Mouse (Mus musculus): ENCODE data around the gene Hoxa10. TPM values are rescaled to one million over a fixed set of nuclear protein-coding genes. Genes with fewer than 3 reads are reported as not detected.

Hoxa10 gene
- polyA plus RNA-seq, 1 experiment from 2014 or later, result not detected

GRCm38 (mm10) chr6:52242801-52243332 is 2.2 kb upstream of the Hoxa10 start:
- Histone ChIP-seq H3K36me3 (ENCODE audit: control insufficient read depth, insufficient read depth, low read length) (no peaks in the 10 kb centered on the region), H3K4me2 (no peak overlapping the region), H3K9me3 (ENCODE audit: control insufficient read depth, low read length) (no peaks in the 10 kb centered on the region), H3K27ac (ENCODE audit: low read depth, low read length) (no peak overlapping the region), H3K4me1 (ENCODE audit: control insufficient read depth, insufficient read depth, low read length) (no peaks in the 10 kb centered on the region), H3K4me3 (ENCODE audit: low read depth, low read length) (no peak overlapping the region), H3K9ac (ENCODE audit: low read length) (no peak overlapping the region), H3K27me3 (ENCODE audit: control insufficient read depth, insufficient read depth, low read length) (peaks cover 98% of the 10 kb centered on the region)
- no peak for DNase-seq (ENCODE audit: low spot score, missing footprints)
- WGBS, result 3% methylated on average over 4 of the region's 4 CpGs
- ATAC-seq (ENCODE audit: low FRiP score), result no peak

DNA sequence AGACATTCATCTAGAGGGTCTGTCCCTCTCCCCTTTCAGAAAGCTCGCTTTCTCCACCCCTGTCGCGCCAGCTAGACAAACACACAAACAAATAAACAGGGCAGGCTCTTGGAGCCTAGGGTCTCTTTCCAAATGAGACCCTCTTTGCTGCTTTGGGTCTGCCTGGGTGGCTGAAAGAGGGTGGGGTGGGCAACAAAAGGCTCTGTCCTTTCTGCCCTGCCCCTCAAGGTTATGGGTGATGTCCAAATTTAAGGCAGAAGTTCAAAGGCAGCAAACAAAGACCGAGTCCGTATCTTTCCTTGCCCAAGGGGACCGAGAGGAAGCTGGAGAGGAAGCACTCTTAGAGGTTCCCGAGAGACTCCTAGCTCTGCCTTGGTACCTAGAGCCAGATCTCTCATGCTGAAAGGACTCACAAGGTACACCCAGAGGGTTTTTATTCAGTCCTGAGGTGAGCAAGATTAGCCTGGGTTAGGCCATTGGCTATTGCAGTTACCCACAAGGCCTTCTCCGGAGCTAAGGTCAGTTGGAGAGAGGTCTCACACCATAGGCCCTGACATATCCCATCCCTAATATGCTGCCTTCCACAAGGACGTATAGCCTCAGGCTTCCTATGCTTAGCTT is 457 bp upstream of the Hoxa10 start:
- H3K4me2 ChIP-seq, result no peak overlapping the region
- no peak for DNase-seq (ENCODE audit: low spot score, missing footprints)
- H3K36me3 ChIP-seq (ENCODE audit: control insufficient read depth, insufficient read depth, low read length), result no peaks in the 10 kb centered on the region
- no peak overlapping the region for H3K27ac ChIP-seq (ENCODE audit: low read depth, low read length)
- H3K4me1 ChIP-seq (ENCODE audit: control insufficient read depth, insufficient read depth, low read length), result no peaks in the 10 kb centered on the region
- 6% methylated on average over 9 of the region's 9 CpGs for WGBS
- no peak for ATAC-seq (ENCODE audit: low FRiP score)
- no peaks in the 10 kb centered on the region for H3K9me3 ChIP-seq (ENCODE audit: control insufficient read depth, low read length)
- H3K9ac ChIP-seq (ENCODE audit: low read length), result no peak overlapping the region
- no peak overlapping the region for H3K4me3 ChIP-seq (ENCODE audit: low read depth, low read length)
- peaks cover 98% of the 10 kb centered on the region for H3K27me3 ChIP-seq (ENCODE audit: control insufficient read depth, insufficient read depth, low read length)

- WGBS, result 3% methylated on average over 30 of the region's 30 CpGs
- Histone ChIP-seq H3K36me3 (ENCODE audit: control insufficient read depth, insufficient read depth, low read length) (no peaks in the 10 kb centered on the region), H3K4me3 (ENCODE audit: low read depth, low read length) (no peak overlapping the region), H3K9ac (ENCODE audit: low read length) (no peak overlapping the region), H3K27me3 (ENCODE audit: control insufficient read depth, insufficient read depth, low read length) (peaks cover 98% of the 10 kb centered on the region), H3K4me1 (ENCODE audit: control insufficient read depth, insufficient read depth, low read length) (no peaks in the 10 kb centered on the region), H3K27ac (ENCODE audit: low read depth, low read length) (no peak overlapping the region), H3K4me2 (no peak overlapping the region), H3K9me3 (ENCODE audit: control insufficient read depth, low read length) (no peaks in the 10 kb centered on the region)
- ATAC-seq (ENCODE audit: low FRiP score) (no peak), DNase-seq (ENCODE audit: low spot score, missing footprints) (no peak)
Measured at GRCm38 (mm10) chr6:52239625-52240388, 847 bp downstream of the Hoxa10 start.

GRCm38 (mm10) chr6:52238976-52239375 is 1.7 kb downstream of the Hoxa10 start:
- Histone ChIP-seq H3K36me3 (ENCODE audit: control insufficient read depth, insufficient read depth, low read length) (no peaks in the 10 kb centered on the region), H3K9ac (ENCODE audit: low read length) (no peak overlapping the region), H3K9me3 (ENCODE audit: control insufficient read depth, low read length) (no peaks in the 10 kb centered on the region), H3K27ac (ENCODE audit: low read depth, low read length) (no peak overlapping the region), H3K27me3 (ENCODE audit: control insufficient read depth, insufficient read depth, low read length) (peaks cover 99% of the 10 kb centered on the region), H3K4me2 (no peak overlapping the region), H3K4me1 (ENCODE audit: control insufficient read depth, insufficient read depth, low read length) (no peaks in the 10 kb centered on the region; the same call in 1 of the 2 replicates), H3K4me3 (ENCODE audit: low read depth, low read length) (no peak overlapping the region)
- DNase-seq (ENCODE audit: low spot score, missing footprints) (no peak), ATAC-seq (ENCODE audit: low FRiP score) (no peak)
- under 1% methylated on average over 7 of the region's 7 CpGs for WGBS

GRCm38 (mm10) chr6:52238155-52238545 is 2.5 kb downstream of the Hoxa10 start:
- DNase-seq (ENCODE audit: low spot score, missing footprints), result no peak
- H3K27me3 ChIP-seq (ENCODE audit: control insufficient read depth, insufficient read depth, low read length), result peaks cover 99% of the 10 kb centered on the region
- no peak overlapping the region for H3K4me2 ChIP-seq
- no peak for ATAC-seq (ENCODE audit: low FRiP score)
- whole genome bisulfite sequencing, result 2% methylated on average over 7 of the region's 7 CpGs
- no peaks in the 10 kb centered on the region; the same call in 1 of the 2 replicates for H3K4me1 ChIP-seq (ENCODE audit: control insufficient read depth, insufficient read depth, low read length)
- no peak overlapping the region for H3K9ac ChIP-seq (ENCODE audit: low read length)
- H3K9me3 ChIP-seq (ENCODE audit: control insufficient read depth, low read length), result no peaks in the 10 kb centered on the region
- no peaks in the 10 kb centered on the region for H3K36me3 ChIP-seq (ENCODE audit: control insufficient read depth, insufficient read depth, low read length)
- no peak overlapping the region for H3K4me3 ChIP-seq (ENCODE audit: low read depth, low read length)
- H3K27ac ChIP-seq (ENCODE audit: low read depth, low read length), result no peak overlapping the region

- H3K27ac ChIP-seq (ENCODE audit: low read depth, low read length), result no peak overlapping the region
- WGBS, result 8% methylated on average over 10 of the region's 10 CpGs
- ATAC-seq (ENCODE audit: low FRiP score), result no peak
Measured at GRCm38 (mm10) chr6:52237346-52238154, 3.1 kb downstream of the Hoxa10 start.

DNA sequence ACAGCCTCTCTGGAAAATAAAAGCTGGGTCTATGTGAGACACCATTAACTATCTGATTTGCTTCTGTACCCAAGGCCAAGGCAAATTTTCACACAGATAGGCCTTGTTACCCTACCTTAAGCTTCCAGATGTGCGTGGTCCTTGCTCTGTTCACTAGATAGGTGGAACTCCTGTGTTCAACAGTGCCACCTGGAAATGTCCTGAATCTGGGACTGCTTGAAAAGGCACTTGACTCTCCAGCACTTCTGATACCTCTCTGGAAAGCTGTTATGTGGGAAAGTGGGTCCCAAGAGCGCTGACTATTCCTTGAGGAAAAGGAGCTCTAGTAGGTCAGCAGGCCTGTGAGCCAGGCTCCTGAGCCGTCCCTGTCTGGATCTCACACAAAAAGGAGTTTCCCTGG is 3.8 kb downstream of the Hoxa10 start:
- Histone ChIP-seq H3K9me3 (ENCODE audit: control insufficient read depth, low read length) (no peaks in the 10 kb centered on the region), H3K36me3 (ENCODE audit: control insufficient read depth, insufficient read depth, low read length) (no peaks in the 10 kb centered on the region), H3K4me1 (ENCODE audit: control insufficient read depth, insufficient read depth, low read length) (no peaks in the 10 kb centered on the region; the same call in 1 of the 2 replicates), H3K4me2 (no peak overlapping the region), H3K27me3 (ENCODE audit: control insufficient read depth, insufficient read depth, low read length) (peaks cover 99% of the 10 kb centered on the region), H3K27ac (ENCODE audit: low read depth, low read length) (no peak overlapping the region), H3K9ac (ENCODE audit: low read length) (no peak overlapping the region), H3K4me3 (ENCODE audit: low read depth, low read length) (no peak overlapping the region)
- ATAC-seq (ENCODE audit: low FRiP score), result no peak
- WGBS, result 12% methylated on average over 3 of the region's 3 CpGs
- DNase-seq (ENCODE audit: low spot score, missing footprints), result no peak

More at GRCm38 (mm10) chr6:52237346-52238154, 3.1 kb downstream of the Hoxa10 start:
- Histone ChIP-seq H3K4me1 (ENCODE audit: control insufficient read depth, insufficient read depth, low read length) (no peaks in the 10 kb centered on the region; the same call in 1 of the 2 replicates), H3K4me3 (ENCODE audit: low read depth, low read length) (no peak overlapping the region), H3K4me2 (no peak overlapping the region), H3K9ac (ENCODE audit: low read length) (no peak overlapping the region), H3K36me3 (ENCODE audit: control insufficient read depth, insufficient read depth, low read length) (no peaks in the 10 kb centered on the region), H3K27me3 (ENCODE audit: control insufficient read depth, insufficient read depth, low read length) (peaks cover 99% of the 10 kb centered on the region), H3K9me3 (ENCODE audit: control insufficient read depth, low read length) (no peaks in the 10 kb centered on the region)
- DNase-seq (ENCODE audit: low spot score, missing footprints), result no peak

DNA sequence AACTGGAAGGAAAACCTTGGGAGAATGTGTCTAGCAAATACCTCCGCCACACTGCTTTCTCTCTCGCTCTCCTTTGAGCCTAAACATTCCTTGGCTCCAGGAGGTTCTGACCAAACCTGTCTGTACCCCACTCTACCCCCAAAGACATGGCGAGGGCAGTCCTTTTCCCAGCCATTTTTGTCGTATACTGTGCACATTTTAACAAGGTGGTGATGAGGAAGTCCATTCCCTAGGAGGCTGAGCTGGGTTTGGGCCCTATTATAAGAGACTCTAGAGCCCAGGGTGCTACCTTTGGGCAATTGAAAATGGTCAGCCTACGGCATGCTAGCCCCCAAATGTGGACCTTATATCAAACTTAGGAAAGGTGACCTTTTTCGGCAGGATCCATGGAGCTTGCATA is 4.8 kb downstream of the Hoxa10 start:
- DNase-seq (ENCODE audit: low spot score, missing footprints) (no peak), ATAC-seq (ENCODE audit: low FRiP score) (no peak)
- Histone ChIP-seq H3K4me2 (no peak overlapping the region), H3K4me3 (ENCODE audit: low read depth, low read length) (no peak overlapping the region), H3K9me3 (ENCODE audit: control insufficient read depth, low read length) (no peaks in the 10 kb centered on the region), H3K36me3 (ENCODE audit: control insufficient read depth, insufficient read depth, low read length) (no peaks in the 10 kb centered on the region), H3K27ac (ENCODE audit: low read depth, low read length) (no peak overlapping the region), H3K9ac (ENCODE audit: low read length) (no peak overlapping the region), H3K27me3 (ENCODE audit: control insufficient read depth, insufficient read depth, low read length) (peaks cover 95% of the 10 kb centered on the region), H3K4me1 (ENCODE audit: control insufficient read depth, insufficient read depth, low read length) (no peaks in the 10 kb centered on the region; the same call in 1 of the 2 replicates)
- 19% methylated on average over 6 of the region's 6 CpGs for WGBS

Data from midbrain, embryonic 11.5 days (tissue).